Mouse (Mus musculus): Measurements from ENCODE around the gene Lime1. TPM values are rescaled to one million over a fixed set of nuclear protein-coding genes. Genes with fewer than 3 reads are reported as not detected.
A peak's percentile ranks its signal among the peaks of the same experiment; 100 is the strongest.

The Lime1 gene
- polyA plus RNA-seq, 1 experiment = 89.8 TPM

GRCm38 (mm10) chr2:181390136-181390870, 10.4 kb downstream of the Lime1 start:
- Histone ChIP-seq H3K4me3 (ENCODE audit: low read depth, low read length) (no peak overlapping the region), H3K27ac (ENCODE audit: insufficient read depth, low read depth, low read length) (no peak overlapping the region), H3K4me1 (ENCODE audit: control insufficient read depth, insufficient read depth, insufficient read length, low read length) (no peaks in the 10 kb centered on the region), H3K27me3 (ENCODE audit: control insufficient read depth, insufficient read depth, low read length) (no peaks in the 10 kb centered on the region), H3K36me3 (ENCODE audit: control insufficient read depth, insufficient read depth, low read length) (peaks cover 6% of the 10 kb centered on the region; the same call in 1 of the 2 replicates)
- no peak for TF ChIP-seq CTCF (IDR thresholded peaks at IDR 0.05; ENCODE audit: extremely low read depth, insufficient read length, insufficient replicate concordance, low read depth, low read length)
- no peak for TF ChIP-seq POLR2A (IDR thresholded peaks at IDR 0.05; ENCODE audit: low read depth, low read length)
- WGBS = 74% methylated on average over 4 of the region's 4 CpGs

- Histone ChIP-seq H3K27ac (ENCODE audit: insufficient read depth, low read depth, low read length) (no peak overlapping the region), H3K36me3 (ENCODE audit: control insufficient read depth, insufficient read depth, low read length) (peaks cover 1% of the 10 kb centered on the region; the same call in 1 of the 2 replicates), H3K27me3 (ENCODE audit: control insufficient read depth, insufficient read depth, low read length) (no peaks in the 10 kb centered on the region), H3K4me1 (ENCODE audit: control insufficient read depth, insufficient read depth, insufficient read length, low read length) (no peaks in the 10 kb centered on the region), H3K4me3 (ENCODE audit: low read depth, low read length) (no peak overlapping the region)
- no peak for TF ChIP-seq CTCF (IDR thresholded peaks at IDR 0.05; ENCODE audit: extremely low read depth, insufficient read length, insufficient replicate concordance, low read depth, low read length)
- TF ChIP-seq POLR2A (IDR thresholded peaks at IDR 0.05; ENCODE audit: low read depth, low read length) = no peak
- WGBS = 91% methylated on average over 15 of the region's 15 CpGs
Observed at GRCm38 (mm10) chr2:181391022-181391421, 11.1 kb downstream of the Lime1 start.

- Histone ChIP-seq H3K27ac (ENCODE audit: insufficient read depth, low read depth, low read length) (no peak overlapping the region), H3K36me3 (ENCODE audit: control insufficient read depth, insufficient read depth, low read length) (no peaks in the 10 kb centered on the region), H3K27me3 (ENCODE audit: control insufficient read depth, insufficient read depth, low read length) (no peaks in the 10 kb centered on the region), H3K4me1 (ENCODE audit: control insufficient read depth, insufficient read depth, insufficient read length, low read length) (no peaks in the 10 kb centered on the region), H3K4me3 (ENCODE audit: low read depth, low read length) (no peak overlapping the region)
- TF ChIP-seq CTCF (IDR thresholded peaks at IDR 0.05; ENCODE audit: extremely low read depth, insufficient read length, insufficient replicate concordance, low read depth, low read length) (no peak), POLR2A (IDR thresholded peaks at IDR 0.05; ENCODE audit: low read depth, low read length) (no peak)
- WGBS = 62% methylated on average over 2 of the region's 2 CpGs
Observed at GRCm38 (mm10) chr2:181391541-181391940, 11.7 kb downstream of the Lime1 start.

GRCm38 (mm10) chr2:181392600-181393213, 12.8 kb downstream of the Lime1 start:
- Histone ChIP-seq H3K27ac (ENCODE audit: insufficient read depth, low read depth, low read length) (no peak overlapping the region), H3K4me1 (ENCODE audit: control insufficient read depth, insufficient read depth, insufficient read length, low read length) (no peaks in the 10 kb centered on the region), H3K36me3 (ENCODE audit: control insufficient read depth, insufficient read depth, low read length) (no peaks in the 10 kb centered on the region), H3K27me3 (ENCODE audit: control insufficient read depth, insufficient read depth, low read length) (no peaks in the 10 kb centered on the region), H3K4me3 (ENCODE audit: low read depth, low read length) (no peak overlapping the region)
- peak; percentile 89; the same call in 1 of the 2 replicates for TF ChIP-seq CTCF (IDR thresholded peaks at IDR 0.05; ENCODE audit: extremely low read depth, insufficient read length, insufficient replicate concordance, low read depth, low read length)
- TF ChIP-seq POLR2A (IDR thresholded peaks at IDR 0.05; ENCODE audit: low read depth, low read length) = no peak
- 32% methylated on average over 4 of the region's 4 CpGs for whole genome bisulfite sequencing

GRCm38 (mm10) chr2:181394086-181394485, 14.2 kb downstream of the Lime1 start:
- Histone ChIP-seq H3K27ac (ENCODE audit: insufficient read depth, low read depth, low read length) (no peak overlapping the region), H3K4me3 (ENCODE audit: low read depth, low read length) (no peak overlapping the region), H3K27me3 (ENCODE audit: control insufficient read depth, insufficient read depth, low read length) (no peaks in the 10 kb centered on the region), H3K36me3 (ENCODE audit: control insufficient read depth, insufficient read depth, low read length) (no peaks in the 10 kb centered on the region), H3K4me1 (ENCODE audit: control insufficient read depth, insufficient read depth, insufficient read length, low read length) (no peaks in the 10 kb centered on the region)
- TF ChIP-seq CTCF (IDR thresholded peaks at IDR 0.05; ENCODE audit: extremely low read depth, insufficient read length, insufficient replicate concordance, low read depth, low read length) (no peak), POLR2A (IDR thresholded peaks at IDR 0.05; ENCODE audit: low read depth, low read length) (no peak)
- WGBS = 95% methylated on average over 3 of the region's 3 CpGs

GRCm38 (mm10) chr2:181397207-181397761, 17.4 kb downstream of the Lime1 start:
- H3K4me3 ChIP-seq (ENCODE audit: low read depth, low read length) = no peak overlapping the region
- TF ChIP-seq POLR2A (IDR thresholded peaks at IDR 0.05; ENCODE audit: low read depth, low read length) = no peak
- TF ChIP-seq CTCF (IDR thresholded peaks at IDR 0.05; ENCODE audit: extremely low read depth, insufficient read length, insufficient replicate concordance, low read depth, low read length) = no peak
- no peak overlapping the region for H3K27ac ChIP-seq (ENCODE audit: insufficient read depth, low read depth, low read length)
- no peaks in the 10 kb centered on the region for H3K36me3 ChIP-seq (ENCODE audit: control insufficient read depth, insufficient read depth, low read length)
- no peaks in the 10 kb centered on the region for H3K4me1 ChIP-seq (ENCODE audit: control insufficient read depth, insufficient read depth, insufficient read length, low read length)
- H3K27me3 ChIP-seq (ENCODE audit: control insufficient read depth, insufficient read depth, low read length) = no peaks in the 10 kb centered on the region; the same call in 1 of the 2 replicates
- 64% methylated on average over 5 of the region's 5 CpGs for WGBS

GRCm38 (mm10) chr2:181401497-181401896, 21.6 kb downstream of the Lime1 start:
- 14% methylated on average over 1 of the region's 1 CpGs for WGBS
- no peak for TF ChIP-seq POLR2A (IDR thresholded peaks at IDR 0.05; ENCODE audit: low read depth, low read length)
- no peak for TF ChIP-seq CTCF (IDR thresholded peaks at IDR 0.05; ENCODE audit: extremely low read depth, insufficient read length, insufficient replicate concordance, low read depth, low read length)
- no peaks in the 10 kb centered on the region for H3K4me1 ChIP-seq (ENCODE audit: control insufficient read depth, insufficient read depth, insufficient read length, low read length)
- no peak overlapping the region for H3K27ac ChIP-seq (ENCODE audit: insufficient read depth, low read depth, low read length)
- no peaks in the 10 kb centered on the region; the same call in 1 of the 2 replicates for H3K27me3 ChIP-seq (ENCODE audit: control insufficient read depth, insufficient read depth, low read length)
- H3K4me3 ChIP-seq (ENCODE audit: low read depth, low read length) = no peak overlapping the region
- H3K36me3 ChIP-seq (ENCODE audit: control insufficient read depth, insufficient read depth, low read length) = no peaks in the 10 kb centered on the region

Data from small intestine, adult 2 months (tissue).